Mouse (Mus musculus): ENCODE results near the gene Atpaf1.

GRCm38 (mm10) chr4:115754101-115754500 is 30.5 kb upstream of the Atpaf1 start:
- TF ChIP-seq CTCF (IDR thresholded peaks at IDR 0.05; ENCODE audit: borderline replicate concordance, insufficient read depth, low read depth, low read length) (no peak), POLR2A (IDR thresholded peaks at IDR 0.05; ENCODE audit: borderline replicate concordance, insufficient read depth, low read length) (no peak)

All from cerebellum, adult 2 months (tissue).